Mouse (Mus musculus) adrenal gland, adult 2 months (tissue): ENCODE results near the gene Slc3a1. TPM values are rescaled to one million over a fixed set of nuclear protein-coding genes. Genes with fewer than 3 reads are reported as not detected.

Experiments used
- DNase-seq: peaks from one replicate; pipeline ENCODE4 v3.0.0; 2021
- polyA plus RNA-seq: library from polyadenylated mRNA; depleted of rRNA; stranded (reverse); fragments of >200 nt; gene quantifications from 2 replicates; pipeline ENCODE4 v1.2.3, GENCODE M21; 2012
- total RNA-seq, 2 experiments: library from RNA; stranded (reverse); gene quantifications; 2 replicates each; pipeline ENCODE4 v1.2.3; 2021

Slc3a1 gene
- total and polyA plus RNA-seq, 3 experiments: 0.09 to 0.69 (median 0.41) TPM

- DNase-seq: no peak
Observed at GRCm38 (mm10) chr17:85037855-85038254, 9.7 kb downstream of the Slc3a1 start.

- no peak for DNase-seq
Observed at GRCm38 (mm10) chr17:85038311-85038710, 10.1 kb downstream of the Slc3a1 start.

- no peak for DNase-seq
Observed at GRCm38 (mm10) chr17:85038761-85039160, 10.6 kb downstream of the Slc3a1 start.

GRCm38 (mm10) chr17:85040913-85041312, 12.7 kb downstream of the Slc3a1 start:
- no peak for DNase-seq

GRCm38 (mm10) chr17:85042419-85042818, 14.2 kb downstream of the Slc3a1 start:
- no peak for DNase-seq

- DNase-seq: peak; percentile 14
Observed at GRCm38 (mm10) chr17:85043404-85043816, 15.2 kb downstream of the Slc3a1 start.

- no peak for DNase-seq
Observed at GRCm38 (mm10) chr17:85044466-85044865, 16.3 kb downstream of the Slc3a1 start.

- DNase-seq: no peak
Observed at GRCm38 (mm10) chr17:85045160-85045559, 17.0 kb downstream of the Slc3a1 start.

GRCm38 (mm10) chr17:85048379-85048778, 20.2 kb downstream of the Slc3a1 start:
- no peak for DNase-seq

- DNase-seq: no peak
Observed at GRCm38 (mm10) chr17:85058276-85058675, 30.1 kb downstream of the Slc3a1 start.

GRCm38 (mm10) chr17:85059136-85059535, 31.0 kb downstream of the Slc3a1 start:
- no peak for DNase-seq

- no peak for DNase-seq
Observed at GRCm38 (mm10) chr17:85063560-85063959, 35.4 kb downstream of the Slc3a1 start.

GRCm38 (mm10) chr17:85067331-85067730, 39.2 kb downstream of the Slc3a1 start:
- DNase-seq: no peak

- DNase-seq: no peak
Observed at GRCm38 (mm10) chr17:85070658-85071057, 42.5 kb downstream of the Slc3a1 start.

- no peak for DNase-seq
Observed at GRCm38 (mm10) chr17:85071088-85071775, 43.1 kb downstream of the Slc3a1 start.

GRCm38 (mm10) chr17:85072383-85072782, 44.2 kb downstream of the Slc3a1 start:
- no peak for DNase-seq

- no peak for DNase-seq
Observed at GRCm38 (mm10) chr17:85073214-85073613, 45.0 kb downstream of the Slc3a1 start.

- DNase-seq: no peak
Observed at GRCm38 (mm10) chr17:85074083-85074482, 45.9 kb downstream of the Slc3a1 start.

GRCm38 (mm10) chr17:85079276-85079675, 51.1 kb downstream of the Slc3a1 start:
- DNase-seq: no peak

GRCm38 (mm10) chr17:85080781-85081180, 52.6 kb downstream of the Slc3a1 start:
- no peak for DNase-seq

GRCm38 (mm10) chr17:85085335-85085734, 57.2 kb downstream of the Slc3a1 start:
- DNase-seq: no peak

- DNase-seq: no peak
Observed at GRCm38 (mm10) chr17:85086501-85086900, 58.3 kb downstream of the Slc3a1 start.

GRCm38 (mm10) chr17:85087591-85087990, 59.4 kb downstream of the Slc3a1 start:
- DNase-seq: no peak

GRCm38 (mm10) chr17:85088401-85088800, 60.2 kb downstream of the Slc3a1 start:
- DNase-seq: no peak
